Mouse (Mus musculus): ENCODE results near the gene Ppp1cc. TPM values are rescaled to one million over a fixed set of nuclear protein-coding genes. Genes with fewer than 3 reads are reported as not detected.
"Not testable (repeated sequence)": the region's sequence is repeated elsewhere in the genome, so short reads cannot be mapped to it uniquely, and the experiment has no call there.

Gene Ppp1cc
- polyA plus RNA-seq, 1 experiment from 2014 or later = 114 TPM

GRCm38 (mm10) chr5:122134395-122135289 is 23.4 kb upstream of the Ppp1cc start:
- Histone ChIP-seq H3K4me3 (ENCODE audit: low read depth, low read length) (no peak overlapping the region), H3K36me3 (ENCODE audit: control insufficient read depth, insufficient read depth) (no peaks in the 10 kb centered on the region), H3K4me1 (ENCODE audit: control insufficient read depth, low read depth, low read length) (peaks cover 36% of the 10 kb centered on the region), H3K9ac (ENCODE audit: low read depth, low read length) (no peak overlapping the region), H3K27me3 (ENCODE audit: control insufficient read depth, insufficient read depth, low read depth, low read length) (no peaks in the 10 kb centered on the region), H3K4me2 (ENCODE audit: low read depth, low read length) (no peak overlapping the region), H3K27ac (ENCODE audit: low read length) (no peak overlapping the region), H3K9me3 (replicated peaks; ENCODE audit: control insufficient read depth, low read length) (no peaks in the 10 kb centered on the region)
- ATAC-seq (ENCODE audit: low read depth) = no peak
- 73% methylated on average over 14 of the region's 14 CpGs for WGBS (ENCODE audit: insufficient replicate concordance)

GRCm38 (mm10) chr5:122135290-122135882 is 22.7 kb upstream of the Ppp1cc start:
- Histone ChIP-seq H3K9me3 (replicated peaks; ENCODE audit: control insufficient read depth, low read length) (no peaks in the 10 kb centered on the region), H3K27me3 (ENCODE audit: control insufficient read depth, insufficient read depth, low read depth, low read length) (no peaks in the 10 kb centered on the region), H3K9ac (ENCODE audit: low read depth, low read length) (no peak overlapping the region), H3K4me3 (ENCODE audit: low read depth, low read length) (no peak overlapping the region), H3K27ac (ENCODE audit: low read length) (no peak overlapping the region), H3K36me3 (ENCODE audit: control insufficient read depth, insufficient read depth) (no peaks in the 10 kb centered on the region), H3K4me1 (ENCODE audit: control insufficient read depth, low read depth, low read length) (peaks cover 36% of the 10 kb centered on the region), H3K4me2 (ENCODE audit: low read depth, low read length) (no peak overlapping the region)
- WGBS (ENCODE audit: insufficient replicate concordance) = 59% methylated on average over 3 of the region's 3 CpGs
- no peak for ATAC-seq (ENCODE audit: low read depth)

DNA sequence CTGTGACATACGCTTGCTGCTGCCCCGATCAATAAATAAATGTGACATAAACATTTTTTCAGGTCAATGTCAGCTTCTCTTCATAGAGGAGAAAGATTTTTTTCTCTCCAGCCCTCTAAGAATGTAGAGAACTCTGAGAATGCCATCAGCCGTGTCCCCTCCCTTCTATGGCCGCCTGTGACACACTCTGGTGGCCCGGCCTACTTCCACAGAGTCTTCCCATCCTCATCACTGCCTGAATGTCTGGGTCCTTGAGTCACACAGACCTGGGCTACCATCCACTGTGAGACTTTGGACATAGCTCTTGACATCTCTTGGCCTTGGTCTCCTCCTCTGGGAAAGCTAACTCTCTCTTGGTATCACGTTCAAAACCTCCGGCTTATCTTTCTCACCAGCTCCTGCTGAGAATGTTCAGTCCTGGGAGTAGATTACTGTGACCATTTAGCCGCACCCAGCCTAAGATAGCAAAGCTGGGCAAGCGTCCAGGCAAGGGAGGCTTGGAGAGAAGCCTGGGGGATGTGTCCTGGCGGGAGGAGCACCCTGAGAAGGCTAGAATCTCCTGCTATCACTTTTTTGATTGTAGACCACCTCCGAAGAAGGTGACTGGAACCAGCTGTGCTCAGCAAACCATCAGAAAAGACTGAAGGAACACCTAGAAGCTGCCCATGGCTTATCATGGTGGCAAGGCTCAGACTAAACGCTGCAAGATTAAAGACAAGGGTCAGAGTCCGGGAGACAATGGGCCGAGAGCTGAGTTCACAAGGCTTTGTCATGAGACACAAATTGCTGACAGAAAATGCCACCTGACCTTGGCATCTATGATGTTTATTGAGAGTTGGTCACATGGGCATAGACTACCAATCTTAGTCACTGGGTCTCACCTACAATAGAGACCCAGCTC is 21.3 kb upstream of the Ppp1cc start:
- WGBS (ENCODE audit: insufficient replicate concordance) = 30% methylated on average over 14 of the region's 14 CpGs
- H3K4me1 ChIP-seq (ENCODE audit: control insufficient read depth, low read depth, low read length) = peaks cover 30% of the 10 kb centered on the region
- no peaks in the 10 kb centered on the region for H3K27me3 ChIP-seq (ENCODE audit: control insufficient read depth, insufficient read depth, low read depth, low read length)
- H3K4me2 ChIP-seq (ENCODE audit: low read depth, low read length) = 0 out of 2 replicates have a peak overlapping the region, but pooled peaks have one; percentile 9
- H3K4me3 ChIP-seq (ENCODE audit: low read depth, low read length) = no peak overlapping the region
- no peaks in the 10 kb centered on the region for H3K9me3 ChIP-seq (replicated peaks; ENCODE audit: control insufficient read depth, low read length)
- no peak overlapping the region for H3K27ac ChIP-seq (ENCODE audit: low read length)
- no peaks in the 10 kb centered on the region for H3K36me3 ChIP-seq (ENCODE audit: control insufficient read depth, insufficient read depth)
- no peak overlapping the region for H3K9ac ChIP-seq (ENCODE audit: low read depth, low read length)
- peak; percentile 53 for ATAC-seq (ENCODE audit: low read depth)

DNA sequence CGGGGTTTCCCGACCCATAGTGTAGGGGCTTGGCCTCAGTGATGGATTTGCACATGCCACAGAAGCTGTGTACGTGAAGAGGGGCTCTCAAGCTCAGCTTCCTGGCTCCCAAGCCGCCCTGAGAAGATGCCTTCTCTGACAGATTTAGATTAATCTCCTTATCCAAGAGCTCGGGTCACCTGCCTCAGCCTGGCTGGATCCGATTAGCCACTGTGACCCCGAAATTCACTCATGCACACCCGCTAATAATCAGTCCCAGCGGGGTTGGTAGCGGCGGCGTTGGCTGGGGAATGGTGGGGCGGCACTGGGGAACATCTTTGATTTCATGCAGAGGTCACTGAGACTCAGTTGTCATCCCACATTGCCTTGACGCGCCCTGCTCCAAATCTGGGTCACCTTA is 19.2 kb upstream of the Ppp1cc start:
- no peak overlapping the region for H3K4me3 ChIP-seq (ENCODE audit: low read depth, low read length)
- H3K36me3 ChIP-seq (ENCODE audit: control insufficient read depth, insufficient read depth) = no peaks in the 10 kb centered on the region
- no peaks in the 10 kb centered on the region for H3K27me3 ChIP-seq (ENCODE audit: control insufficient read depth, insufficient read depth, low read depth, low read length)
- no peaks in the 10 kb centered on the region for H3K9me3 ChIP-seq (replicated peaks; ENCODE audit: control insufficient read depth, low read length)
- no peak overlapping the region for H3K9ac ChIP-seq (ENCODE audit: low read depth, low read length)
- H3K4me2 ChIP-seq (ENCODE audit: low read depth, low read length) = no peak overlapping the region
- H3K4me1 ChIP-seq (ENCODE audit: control insufficient read depth, low read depth, low read length) = peaks cover 16% of the 10 kb centered on the region
- WGBS (ENCODE audit: insufficient replicate concordance) = 66% methylated on average over 15 of the region's 15 CpGs
- no peak for ATAC-seq (ENCODE audit: low read depth)
- H3K27ac ChIP-seq (ENCODE audit: low read length) = no peak overlapping the region

GRCm38 (mm10) chr5:122139771-122140170 is 18.3 kb upstream of the Ppp1cc start:
- ATAC-seq (ENCODE audit: low read depth); H3K36me3 ChIP-seq (ENCODE audit: control insufficient read depth, insufficient read depth); H3K4me2 ChIP-seq (ENCODE audit: low read depth, low read length); H3K9ac ChIP-seq (ENCODE audit: low read depth, low read length); H3K27me3 ChIP-seq (ENCODE audit: control insufficient read depth, insufficient read depth, low read depth, low read length); H3K27ac ChIP-seq (ENCODE audit: low read length); H3K4me3 ChIP-seq (ENCODE audit: low read depth, low read length); H3K9me3 ChIP-seq (replicated peaks; ENCODE audit: control insufficient read depth, low read length): not testable (repeated sequence)
- H3K4me1 ChIP-seq (ENCODE audit: control insufficient read depth, low read depth, low read length) = peaks cover 16% of the 10 kb centered on the region
- 51% methylated on average over 2 of the region's 2 CpGs for WGBS (ENCODE audit: insufficient replicate concordance)

- no peaks in the 10 kb centered on the region for H3K9me3 ChIP-seq (replicated peaks; ENCODE audit: control insufficient read depth, low read length)
- no peaks in the 10 kb centered on the region for H3K36me3 ChIP-seq (ENCODE audit: control insufficient read depth, insufficient read depth)
- no peak for ATAC-seq (ENCODE audit: low read depth)
- H3K4me2 ChIP-seq (ENCODE audit: low read depth, low read length) = no peak within 1 kb of the TSS
- no peak within 1 kb of the TSS for H3K4me3 ChIP-seq (ENCODE audit: low read depth, low read length)
- no peak within 1 kb of the TSS for H3K9ac ChIP-seq (ENCODE audit: low read depth, low read length)
- WGBS (ENCODE audit: insufficient replicate concordance) = 70% methylated on average over 3 of the region's 3 CpGs
- H3K27ac ChIP-seq (ENCODE audit: low read length) = no peak within 1 kb of the TSS
- H3K27me3 ChIP-seq (ENCODE audit: control insufficient read depth, insufficient read depth, low read depth, low read length) = no peaks in the 10 kb centered on the region
- peaks cover 24% of the 10 kb centered on the region for H3K4me1 ChIP-seq (ENCODE audit: control insufficient read depth, low read depth, low read length)
Measured at GRCm38 (mm10) chr5:122140723-122141122, 17.4 kb upstream of the Ppp1cc start, which contains the start of gene Ccdc63. TSS of gene Ccdc63 (minus strand) at chr5:122140823.

DNA sequence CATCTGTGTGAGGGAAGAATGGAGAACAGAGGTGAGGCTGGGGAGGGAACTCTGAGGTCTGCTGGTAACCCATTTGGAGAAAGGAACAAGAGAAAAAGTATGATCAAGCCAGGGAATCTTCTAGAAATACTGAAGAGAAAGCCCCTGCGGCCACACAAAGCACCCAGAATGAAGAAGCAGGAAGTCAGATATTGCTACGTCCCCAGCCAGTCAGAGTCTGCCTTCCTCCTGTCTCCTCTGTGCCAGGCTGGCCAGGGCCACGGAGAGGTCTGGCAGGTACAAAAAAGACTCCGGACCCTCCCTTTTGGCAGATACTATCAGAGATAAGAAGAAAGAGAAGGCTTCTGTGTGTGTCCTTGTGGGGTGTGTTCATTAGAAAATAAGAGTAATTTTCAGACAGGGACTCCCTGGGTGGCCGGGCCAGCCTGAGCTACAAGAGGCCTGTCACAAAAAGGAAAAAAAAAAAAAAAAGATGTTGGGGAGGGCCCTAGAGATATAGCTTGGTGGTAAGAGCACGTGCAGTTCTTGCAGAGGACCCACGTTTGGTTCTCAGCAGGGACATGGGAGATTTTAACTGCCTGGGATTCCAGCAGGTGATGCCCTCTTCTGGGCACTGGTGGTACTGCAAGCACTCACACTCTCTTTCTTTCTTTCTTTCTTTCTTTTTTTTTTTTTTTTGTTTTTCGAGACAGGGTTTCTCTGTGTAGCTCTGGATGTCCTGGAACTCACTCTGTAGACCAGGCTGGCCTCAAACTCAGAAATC is 15.7 kb upstream of the Ppp1cc start:
- Histone ChIP-seq H3K27ac (ENCODE audit: low read length) (no peak overlapping the region), H3K27me3 (ENCODE audit: control insufficient read depth, insufficient read depth, low read depth, low read length) (no peaks in the 10 kb centered on the region), H3K4me2 (ENCODE audit: low read depth, low read length) (no peak overlapping the region), H3K9me3 (replicated peaks; ENCODE audit: control insufficient read depth, low read length) (no peaks in the 10 kb centered on the region), H3K9ac (ENCODE audit: low read depth, low read length) (no peak overlapping the region), H3K4me1 (ENCODE audit: control insufficient read depth, low read depth, low read length) (peaks cover 13% of the 10 kb centered on the region), H3K36me3 (ENCODE audit: control insufficient read depth, insufficient read depth) (no peaks in the 10 kb centered on the region), H3K4me3 (ENCODE audit: low read depth, low read length) (no peak overlapping the region)
- 24% methylated on average over 8 of the region's 8 CpGs for WGBS (ENCODE audit: insufficient replicate concordance)
- ATAC-seq (ENCODE audit: low read depth) = 0 out of 2 replicates have a peak, but pooled peaks have one; percentile 17

DNA sequence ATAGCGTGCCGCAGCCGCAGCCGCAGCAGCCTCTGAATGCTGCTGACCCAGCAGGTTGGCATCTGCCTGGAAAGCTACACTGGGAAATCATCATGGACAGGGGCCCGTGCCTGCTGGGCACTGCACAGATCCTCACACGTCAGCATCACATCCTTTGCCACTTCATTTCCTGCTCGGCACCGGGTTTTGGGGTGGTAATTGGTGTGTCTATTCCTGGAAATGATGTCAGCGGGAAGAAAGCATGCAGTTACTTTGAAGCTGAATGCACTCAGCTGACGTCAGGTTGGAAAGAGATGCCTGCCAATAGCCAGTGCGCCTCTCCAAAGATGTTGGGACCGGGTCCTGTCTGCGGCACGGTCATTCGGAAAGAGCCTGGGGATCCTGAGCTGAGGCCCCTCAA is 14.5 kb upstream of the Ppp1cc start:
- H3K27me3 ChIP-seq (ENCODE audit: control insufficient read depth, insufficient read depth, low read depth, low read length) = no peaks in the 10 kb centered on the region
- H3K36me3 ChIP-seq (ENCODE audit: control insufficient read depth, insufficient read depth) = no peaks in the 10 kb centered on the region
- H3K9me3 ChIP-seq (replicated peaks; ENCODE audit: control insufficient read depth, low read length) = no peaks in the 10 kb centered on the region
- peaks cover 12% of the 10 kb centered on the region for H3K4me1 ChIP-seq (ENCODE audit: control insufficient read depth, low read depth, low read length)
- H3K4me3 ChIP-seq (ENCODE audit: low read depth, low read length) = no peak overlapping the region
- WGBS (ENCODE audit: insufficient replicate concordance) = 74% methylated on average over 15 of the region's 15 CpGs
- no peak overlapping the region for H3K27ac ChIP-seq (ENCODE audit: low read length)
- no peak overlapping the region for H3K4me2 ChIP-seq (ENCODE audit: low read depth, low read length)
- no peak overlapping the region for H3K9ac ChIP-seq (ENCODE audit: low read depth, low read length)
- ATAC-seq (ENCODE audit: low read depth) = no peak

All from liver, embryonic 16.5 days (tissue).